Mouse (Mus musculus): ENCODE measurements around the gene Dhx37. TPM values are rescaled to one million over a fixed set of nuclear protein-coding genes. Genes with fewer than 3 reads are reported as not detected.

Gene Dhx37
- 10 to 100 TPM; 13.2 to 14.7 TPM for total RNA-seq (2021)

DNA sequence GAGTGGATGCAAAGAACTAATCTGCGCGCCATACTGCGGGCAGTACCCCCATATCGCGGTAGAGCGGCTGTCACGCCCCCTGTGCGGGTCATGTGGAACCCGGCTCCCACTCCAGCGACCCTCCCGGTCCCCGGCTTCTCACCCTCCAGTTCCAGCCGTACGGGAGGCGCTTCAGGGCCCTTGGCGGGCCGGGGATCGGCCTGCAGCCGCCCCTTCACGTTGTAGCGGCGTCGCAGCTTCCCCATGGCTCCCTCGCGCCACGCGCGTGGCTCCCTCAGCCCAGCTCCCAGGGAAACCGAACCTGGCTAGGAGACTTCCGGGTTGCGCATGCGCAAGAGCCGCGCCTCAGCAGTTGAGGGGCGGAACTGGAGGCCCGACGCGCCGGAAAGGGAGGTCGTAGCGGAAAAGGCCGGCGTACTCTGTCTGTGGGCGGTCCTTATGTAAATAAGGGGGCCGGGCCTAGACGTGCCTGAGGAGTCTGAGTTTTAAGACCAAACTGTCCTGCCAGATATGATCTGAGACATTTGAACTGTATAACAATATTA, at the start of gene Dhx37:
Gene Dhx37 (minus strand): TSS at position 329 of the 545 bp plus-strand sequence.
- intact Hi-C loops (cut with DNase I), result loop anchor here (2.0 kb wide), 1 partner anchor 25 kb away; no protein-coding TSS in a partner anchor
- peak; percentile 93 to 95 for DNase-seq

DNA sequence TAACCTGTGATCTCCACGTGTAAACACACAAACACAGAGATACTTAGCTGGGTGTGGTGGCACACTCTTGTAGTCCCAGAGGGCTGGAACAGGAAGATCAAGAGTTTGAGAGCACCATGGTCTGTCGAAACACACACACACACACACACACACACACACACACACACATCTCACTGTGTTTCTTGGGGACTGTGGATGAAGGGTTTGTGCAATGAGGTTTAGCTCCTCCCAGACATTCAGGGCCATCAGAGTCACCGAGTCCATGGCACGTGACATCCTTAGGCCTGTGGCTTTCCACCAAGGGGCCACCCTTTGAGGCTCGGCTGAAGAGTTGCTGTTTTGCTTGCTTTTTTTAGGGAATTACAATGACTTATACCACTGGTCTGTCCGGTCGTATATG, 48.6 kb upstream of the Dhx37 start:
- DNase-seq, result no peak
- intact Hi-C loops (cut with DNase I), result no loop called here

DNA sequence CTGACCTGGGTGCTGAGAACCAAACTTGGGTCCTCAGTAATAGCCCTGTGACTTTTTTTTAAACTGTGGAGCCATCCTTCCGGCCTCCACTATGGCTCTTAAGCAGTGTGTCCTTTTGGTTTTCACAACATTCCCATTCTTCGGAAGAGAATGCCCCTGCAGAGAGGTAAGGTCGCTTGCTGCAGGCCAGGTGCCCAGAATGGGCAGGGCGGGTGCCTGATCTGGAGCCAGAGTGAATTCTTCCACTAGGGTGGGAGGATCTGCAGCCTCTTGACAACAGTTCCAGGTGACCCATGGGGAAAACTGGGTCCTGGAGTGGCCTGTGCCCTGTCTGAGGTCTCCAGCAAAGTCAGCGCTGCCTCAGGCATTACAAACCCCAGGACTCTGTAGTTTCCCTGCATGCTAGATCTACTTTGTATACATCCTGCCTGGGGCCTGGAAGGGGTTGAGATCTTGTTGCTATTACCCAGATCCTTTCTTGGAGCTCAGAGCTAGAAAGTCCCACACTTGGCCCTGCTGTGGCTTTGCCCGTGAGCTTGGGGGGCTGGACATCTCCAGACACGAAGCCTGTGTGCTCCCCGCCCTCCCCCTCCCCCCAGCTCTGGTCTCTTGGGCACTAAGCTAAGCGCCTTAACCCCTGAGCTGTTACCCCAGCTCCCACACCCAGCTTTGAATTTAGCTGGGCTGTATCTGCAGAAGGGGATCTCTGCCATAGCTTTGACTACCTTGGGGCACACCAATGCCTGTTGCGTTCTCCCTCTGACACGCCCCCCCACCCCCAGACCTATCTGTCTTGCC, 46.7 kb upstream of the Dhx37 start:
- DNase-seq, result no peak
- intact Hi-C loops (cut with DNase I), result no loop called here

DNA sequence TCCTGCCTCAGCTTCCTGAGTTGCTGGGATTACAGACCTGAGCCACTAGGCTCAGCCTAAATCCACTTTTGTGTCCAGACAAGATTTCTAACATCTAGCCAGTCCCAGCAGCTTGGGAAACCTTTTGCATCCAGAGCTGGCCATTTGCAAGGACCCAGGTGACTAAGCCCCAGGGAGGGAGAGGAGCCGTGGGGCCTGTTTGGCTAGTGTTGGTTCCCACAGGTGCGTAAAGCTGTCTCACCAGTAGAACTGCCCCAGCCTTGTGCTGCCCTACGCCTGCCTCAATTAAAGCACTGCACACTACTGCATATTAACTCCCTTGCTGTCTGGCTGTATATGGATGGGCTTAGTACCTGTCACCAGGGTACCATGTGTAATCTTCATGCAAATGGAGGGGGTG, 45.5 kb upstream of the Dhx37 start:
- no peak for DNase-seq
- intact Hi-C loops (cut with DNase I), result no loop called here

DNA sequence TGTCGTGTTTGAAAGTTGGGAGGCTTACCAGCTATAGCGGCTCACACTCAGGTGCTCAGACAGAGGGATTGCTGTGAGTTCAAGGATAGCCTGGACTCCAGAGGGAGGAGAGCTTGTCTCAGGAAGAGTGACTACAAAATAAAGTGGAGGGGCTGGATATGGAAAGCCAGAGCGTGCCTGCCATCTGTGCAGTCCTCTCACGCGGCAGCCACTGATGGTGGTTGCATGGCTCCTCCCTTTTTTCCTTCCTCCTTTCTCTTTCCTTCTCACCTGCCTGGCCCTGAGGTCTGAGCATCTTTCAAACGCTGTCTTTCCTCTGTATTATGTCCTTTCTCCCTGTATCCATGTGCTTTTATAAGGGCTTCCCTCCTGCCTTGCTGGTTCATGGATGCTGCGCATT, 44.1 kb upstream of the Dhx37 start:
- DNase-seq, result no peak
- intact Hi-C loops (cut with DNase I), result no loop called here

DNA sequence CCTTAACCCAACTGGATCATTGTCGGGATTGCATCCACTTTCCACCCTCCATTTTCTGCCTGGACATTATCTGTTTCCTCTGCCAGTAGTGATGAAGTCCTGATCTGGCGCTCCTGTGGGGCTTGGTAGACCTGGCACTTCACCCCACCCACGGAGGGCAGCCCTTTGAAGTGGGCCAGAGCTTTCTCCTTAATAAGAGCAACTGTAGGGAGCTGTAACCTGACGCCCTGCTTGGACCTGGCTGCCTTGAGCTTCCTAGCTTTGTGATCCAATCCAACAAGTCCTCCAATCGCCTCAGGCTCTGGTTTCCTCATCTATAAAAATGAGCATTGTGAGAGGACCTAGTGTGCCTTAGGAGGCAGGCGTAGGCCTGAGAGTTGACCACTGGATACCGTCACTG, 43.6 kb upstream of the Dhx37 start:
- intact Hi-C loops (cut with DNase I), result no loop called here
- DNase-seq, result no peak

DNA sequence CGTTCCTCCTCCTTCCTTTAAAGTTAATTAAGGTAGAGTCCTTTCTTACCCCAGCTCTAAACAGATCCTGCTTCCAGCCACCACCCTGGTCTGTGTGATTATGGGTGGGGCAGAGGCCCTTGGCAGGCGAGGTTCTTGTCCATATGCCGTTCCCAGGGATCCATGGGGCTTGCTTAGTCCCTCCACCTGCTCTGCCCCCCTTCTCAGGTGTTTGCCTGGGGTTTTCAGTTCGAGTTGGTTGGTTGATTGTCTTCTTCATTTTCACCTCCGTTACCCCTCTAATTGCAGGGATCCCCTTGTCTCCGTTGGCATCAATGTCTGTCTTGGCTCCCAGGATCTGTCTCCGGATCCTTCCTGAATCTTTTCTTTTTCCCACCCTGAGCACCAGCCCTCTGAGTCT, 42.9 kb upstream of the Dhx37 start:
- no peak for DNase-seq
- intact Hi-C loops (cut with DNase I), result no loop called here

DNA sequence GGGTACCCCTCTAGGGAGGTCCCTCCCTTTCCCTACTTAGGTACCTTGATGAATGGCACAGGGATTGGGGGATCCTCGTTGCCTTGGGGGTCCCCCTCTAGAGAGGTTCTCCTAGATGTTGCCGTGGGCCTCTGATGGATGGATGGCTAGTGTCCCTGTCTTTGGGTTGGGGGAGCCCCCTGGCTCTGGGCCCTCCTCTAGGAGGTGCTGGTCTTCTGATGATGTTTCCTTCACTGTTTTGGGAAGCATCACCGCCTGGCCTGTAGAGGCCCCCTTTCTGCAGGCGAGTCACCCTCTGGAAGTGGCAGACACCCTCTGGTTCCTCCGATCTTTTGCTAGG, 42.3 kb upstream of the Dhx37 start:
- intact Hi-C loops (cut with DNase I), result no loop called here
- DNase-seq, result peak; percentile 23 to 28

DNA sequence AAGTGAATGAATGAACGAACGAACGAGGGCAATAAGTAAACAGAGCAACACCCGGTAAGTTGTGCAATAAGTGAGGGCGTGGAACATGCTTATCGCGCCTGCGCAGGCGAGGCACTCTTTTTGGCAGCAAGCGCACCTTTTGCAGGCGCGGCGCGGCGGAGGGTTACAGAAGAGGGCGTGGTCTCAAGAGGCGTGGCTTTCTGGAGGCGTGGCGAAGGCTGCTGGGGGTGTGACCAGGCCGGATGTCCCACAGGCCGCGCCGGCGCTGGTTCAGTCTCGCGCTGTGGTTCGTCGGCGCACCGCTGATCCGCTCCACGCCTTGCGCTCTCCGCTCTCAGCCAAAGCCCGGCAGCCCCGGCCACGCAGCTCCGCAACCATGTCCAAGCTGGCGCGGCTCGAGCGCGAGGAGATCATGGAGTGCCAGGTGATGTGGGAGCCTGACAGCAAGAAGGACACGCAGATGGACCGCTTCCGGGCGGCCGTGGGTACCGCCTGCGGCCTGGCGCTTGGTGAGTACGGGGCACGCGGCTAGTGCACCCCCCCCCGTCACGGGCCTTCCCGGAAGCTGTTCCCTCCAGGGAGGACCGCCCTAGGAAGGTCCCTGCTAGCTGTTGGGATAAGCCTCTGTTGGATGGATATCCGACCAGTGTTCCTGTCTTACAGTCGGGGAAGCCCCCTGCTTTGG, 41.8 kb upstream of the Dhx37 start, which contains the start of gene Aacs:
Gene Aacs (plus strand): TSS at position 214 of the 685 bp plus-strand sequence.
- peak; percentile 98 to 99 for DNase-seq
- intact Hi-C loops (cut with DNase I), result loop anchor here (1.0 kb wide), 1 partner anchor 10 kb away; no protein-coding TSS in a partner anchor

DNA sequence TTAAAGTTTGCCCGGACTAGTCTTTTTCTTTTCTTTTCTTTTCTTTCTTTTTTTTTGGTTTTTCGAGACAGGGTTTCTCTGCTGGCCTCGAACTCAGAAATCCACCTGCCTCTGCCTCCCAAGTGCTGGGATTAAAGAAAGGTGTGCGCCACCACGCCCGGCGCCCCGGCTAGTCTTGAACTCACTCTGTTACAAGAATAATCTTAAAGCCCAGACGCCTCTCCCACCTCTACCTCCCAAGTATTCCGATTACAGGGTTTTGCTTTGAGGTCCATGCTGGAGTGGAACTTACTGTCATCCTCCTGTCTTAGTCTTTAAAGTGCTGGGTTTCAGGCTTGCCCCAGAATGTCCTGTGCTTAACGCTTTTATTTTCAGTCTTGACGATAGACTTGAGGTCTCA, 41.1 kb upstream of the Dhx37 start:
- intact Hi-C loops (cut with DNase I), result loop anchor here (1.0 kb wide), 1 partner anchor 10 kb away; no protein-coding TSS in a partner anchor
- DNase-seq, result no peak

DNA sequence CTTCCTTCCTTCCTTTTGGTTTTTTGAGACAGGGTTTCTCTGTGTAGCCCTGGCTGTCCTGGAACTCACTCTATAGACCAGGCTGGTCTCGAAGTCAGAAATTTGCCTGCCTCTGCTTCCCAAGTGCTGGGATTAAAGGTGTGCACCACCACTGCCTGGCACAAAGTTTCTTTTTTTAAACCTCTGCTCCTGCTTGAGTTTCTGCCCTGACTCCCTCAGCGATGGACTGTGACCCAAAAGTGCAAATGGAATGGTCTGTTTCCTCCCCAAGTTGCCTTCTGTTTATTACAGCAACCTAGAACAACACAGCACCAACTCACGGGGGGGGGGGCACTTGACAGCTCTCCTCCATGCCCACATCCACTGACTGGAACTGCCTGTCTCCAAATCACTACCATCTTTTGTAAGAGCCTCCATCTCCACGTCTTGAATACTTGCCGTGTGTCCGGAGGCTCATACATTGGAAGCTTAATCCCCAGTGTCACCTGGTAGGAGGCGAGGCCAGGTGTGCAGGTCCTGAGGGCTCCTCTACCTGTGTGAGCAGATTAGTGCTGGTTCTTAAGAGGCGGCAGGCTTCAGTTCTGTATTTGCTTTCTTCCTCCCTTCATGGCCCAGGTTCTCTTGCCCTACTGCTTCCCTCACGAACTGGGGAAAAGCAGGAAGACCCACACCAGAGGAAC, 39.0 kb upstream of the Dhx37 start:
- intact Hi-C loops (cut with DNase I), result no loop called here

DNA sequence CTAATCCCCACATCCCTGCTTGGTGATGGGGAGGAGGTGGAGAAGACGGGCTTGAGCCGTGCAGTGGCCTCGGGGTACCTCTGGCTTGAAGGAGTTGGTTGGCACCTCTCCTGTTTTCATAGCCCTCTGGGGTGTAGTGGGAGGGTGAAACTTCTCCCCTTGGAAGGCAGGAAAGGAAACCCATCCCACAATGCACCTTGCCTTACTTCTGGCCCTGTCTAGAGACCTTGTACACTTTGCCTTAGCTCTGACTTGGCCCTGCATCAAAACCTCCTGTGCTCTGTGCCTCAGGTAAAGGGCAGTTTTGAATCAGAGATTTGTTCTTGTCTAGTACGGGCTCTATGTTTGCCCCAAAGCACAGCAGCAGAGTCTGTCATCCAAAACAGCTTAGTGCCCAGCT, 36.8 kb upstream of the Dhx37 start:
- intact Hi-C loops (cut with DNase I), result no loop called here

More for the DNA sequence above, 39.0 kb upstream of the Dhx37 start:
- no peak for DNase-seq

DNA sequence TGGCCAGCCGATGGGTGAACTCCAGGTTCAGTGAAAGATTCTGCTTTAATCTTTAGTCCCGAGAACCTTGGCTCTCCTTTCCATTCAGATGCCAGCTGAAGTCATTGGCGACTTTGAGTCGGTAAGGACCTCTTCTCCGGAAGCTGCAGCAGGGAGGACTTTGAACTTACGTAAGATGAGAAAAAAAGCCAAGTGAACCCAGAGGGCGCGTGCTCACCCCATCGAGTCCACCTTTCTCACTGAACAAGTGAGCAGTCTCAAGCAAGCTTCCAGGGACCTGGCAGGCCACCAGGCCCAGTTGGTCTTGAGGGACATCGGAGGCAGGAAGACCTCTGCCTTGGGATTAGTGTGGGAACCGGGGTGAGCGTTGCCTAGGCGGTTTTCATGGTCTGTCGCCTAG, 33.3 kb upstream of the Dhx37 start:
- intact Hi-C loops (cut with DNase I), result no loop called here
- DNase-seq, result no peak

More for the DNA sequence above, 36.8 kb upstream of the Dhx37 start:
- DNase-seq, result no peak

DNA sequence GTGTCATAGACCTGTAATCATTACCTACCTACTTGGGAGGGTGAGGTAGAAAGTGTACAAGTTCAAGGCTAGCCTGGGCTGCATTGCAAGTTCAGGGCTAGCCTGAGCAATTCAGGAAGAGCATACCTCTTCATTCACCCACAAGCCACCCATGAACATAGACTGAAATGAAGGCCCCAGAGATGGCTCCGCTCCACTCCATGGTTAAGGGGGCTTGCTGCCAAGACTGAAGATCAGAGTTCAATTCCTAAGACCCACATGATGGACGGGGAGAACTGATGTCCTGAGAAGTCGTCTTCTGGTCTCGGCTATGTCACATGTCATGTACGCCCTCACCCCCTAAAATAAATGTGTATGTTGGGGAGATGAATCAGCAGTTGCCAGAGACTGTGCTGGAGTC, 32.6 kb upstream of the Dhx37 start:
- intact Hi-C loops (cut with DNase I), result no loop called here
- DNase-seq, result no peak

DNA sequence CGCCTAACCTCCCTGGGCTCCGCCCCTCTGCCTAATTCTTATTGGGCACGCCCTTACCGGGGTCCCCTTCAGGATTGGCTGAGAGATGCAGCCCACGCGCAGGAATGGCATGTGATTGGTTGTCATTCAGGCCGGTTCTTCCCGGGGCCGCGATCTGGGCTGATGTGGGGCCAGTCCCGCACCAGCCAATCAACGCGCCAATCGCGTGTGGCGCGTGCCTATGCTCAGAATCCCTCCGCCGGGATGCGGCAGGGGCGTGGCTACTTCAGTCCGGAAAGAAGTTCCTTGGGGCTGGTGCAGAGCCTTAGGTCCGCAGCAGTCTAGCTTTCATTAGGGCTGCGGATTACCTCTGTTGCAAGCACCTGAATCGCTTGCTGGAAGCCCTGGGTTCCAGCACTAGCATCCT, 31.8 kb upstream of the Dhx37 start:
- DNase-seq, result peak; percentile 95
- intact Hi-C loops (cut with DNase I), result loop anchor here (1.0 kb wide), 1 partner anchor 10 kb away; the partner anchor contains the start of gene Aacs

DNA sequence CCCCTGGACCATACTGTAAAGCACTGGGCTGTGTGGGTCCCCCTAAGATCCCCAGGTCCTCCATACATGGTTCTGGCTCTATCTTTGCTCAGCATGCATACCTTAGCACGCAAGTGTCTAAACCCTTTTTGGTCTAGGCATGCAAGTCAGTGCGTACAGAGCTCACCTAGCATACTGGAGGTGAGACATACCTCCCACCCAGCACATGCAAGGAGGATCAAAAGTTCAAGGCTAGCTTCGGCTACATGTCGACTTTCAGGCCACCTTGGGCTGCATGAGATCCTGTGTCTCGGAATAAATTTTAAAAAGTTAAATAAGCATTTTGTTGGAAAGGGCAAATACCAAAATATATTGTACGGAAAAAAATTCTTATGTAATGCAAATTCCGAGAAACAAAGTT, 31.3 kb upstream of the Dhx37 start:
- intact Hi-C loops (cut with DNase I), result loop anchor here (1.0 kb wide), 1 partner anchor 10 kb away; the partner anchor contains the start of gene Aacs
- no peak for DNase-seq

DNA sequence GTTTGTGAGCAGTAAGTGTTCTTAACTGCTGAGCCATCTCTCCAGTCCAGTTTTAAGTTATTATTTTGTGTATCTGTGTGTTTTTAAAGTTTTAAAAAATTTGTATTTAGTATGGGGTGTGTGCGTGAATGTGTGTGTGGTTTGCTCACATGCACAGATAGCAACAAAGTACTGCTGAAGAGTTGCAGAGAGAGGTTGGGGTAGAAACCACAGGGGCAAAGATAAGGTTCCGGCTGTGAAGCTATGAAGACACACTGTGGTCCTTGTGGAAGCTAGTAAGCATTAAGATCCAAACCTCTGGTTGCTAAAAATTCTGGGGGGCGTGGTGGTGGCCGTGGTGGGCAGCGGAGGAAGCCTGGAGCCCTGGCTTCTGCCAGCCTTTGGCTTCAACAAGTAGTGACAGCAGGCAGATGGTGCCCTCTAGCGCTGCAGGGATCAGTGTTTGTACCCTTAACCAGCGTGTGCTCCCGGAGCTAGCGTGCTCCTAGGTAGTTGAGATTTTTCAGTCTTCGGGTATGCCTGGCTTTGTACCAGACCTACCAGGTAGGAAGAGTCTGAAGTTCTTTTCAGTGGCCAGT, 28.0 kb upstream of the Dhx37 start:
- peak; percentile 68 to 73 for DNase-seq
- intact Hi-C loops (cut with DNase I), result loop anchor here (2.0 kb wide), 1 partner anchor 49 kb away; no protein-coding TSS in a partner anchor

DNA sequence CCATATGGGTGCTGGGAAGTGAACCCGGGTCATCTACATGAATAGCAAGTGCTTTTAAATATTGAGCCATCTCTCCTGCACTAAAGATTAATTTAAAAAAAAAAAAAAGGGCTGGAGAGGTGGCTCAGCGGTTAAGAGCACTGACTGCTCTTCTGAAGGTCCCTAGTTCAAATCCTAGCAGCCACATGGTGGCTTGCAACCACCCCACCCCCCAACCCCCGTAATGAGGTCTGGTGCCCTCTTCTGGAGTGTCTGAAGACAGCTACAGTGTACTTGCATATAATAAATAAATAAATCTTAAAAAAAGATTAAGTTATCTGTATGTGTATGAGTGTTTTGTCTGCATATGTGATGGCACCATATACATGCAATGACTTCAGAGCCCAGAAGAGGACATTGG, 26.7 kb upstream of the Dhx37 start:
- intact Hi-C loops (cut with DNase I), result no loop called here
- DNase-seq, result no peak

DNA sequence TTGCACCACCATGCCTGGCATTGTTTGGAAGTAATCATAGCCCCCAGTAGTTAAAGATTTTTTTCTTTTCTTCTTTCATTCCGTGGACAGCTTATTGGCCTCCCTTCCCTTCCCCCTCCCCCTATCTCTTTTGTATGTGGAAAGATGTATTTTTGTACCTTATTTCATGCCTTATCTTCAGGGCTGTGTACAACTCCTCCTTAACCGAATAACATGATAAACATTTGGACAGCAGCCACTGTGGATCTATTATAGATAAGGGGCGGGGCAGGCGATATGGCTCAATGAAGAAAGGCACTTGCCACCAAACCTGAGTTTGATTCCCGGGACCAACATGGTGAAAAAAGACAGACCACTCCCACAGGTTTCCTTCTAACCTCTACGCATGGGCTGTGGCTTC, 23.6 kb upstream of the Dhx37 start:
- DNase-seq, result no peak
- intact Hi-C loops (cut with DNase I), result no loop called here

DNA sequence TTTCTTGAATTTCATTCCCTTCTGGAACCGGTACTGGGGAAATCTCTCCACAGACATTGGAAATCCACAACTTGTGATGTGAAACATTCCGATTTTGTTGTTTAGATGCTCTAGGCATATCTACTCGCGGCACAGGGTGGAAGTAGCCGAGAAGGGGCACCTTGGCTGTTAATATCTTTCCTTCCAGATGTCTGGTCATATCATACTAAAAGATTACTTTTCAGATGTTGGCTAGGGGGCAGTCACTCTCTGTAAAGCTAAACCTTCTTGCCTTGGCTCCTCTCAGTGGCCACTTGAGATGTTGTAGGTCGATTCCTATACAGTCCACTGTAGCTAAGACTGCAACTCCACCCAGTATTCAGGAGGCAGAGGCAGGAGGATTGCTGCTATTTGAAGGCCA, 22.2 kb upstream of the Dhx37 start:
- no peak for DNase-seq
- intact Hi-C loops (cut with DNase I), result no loop called here

DNA sequence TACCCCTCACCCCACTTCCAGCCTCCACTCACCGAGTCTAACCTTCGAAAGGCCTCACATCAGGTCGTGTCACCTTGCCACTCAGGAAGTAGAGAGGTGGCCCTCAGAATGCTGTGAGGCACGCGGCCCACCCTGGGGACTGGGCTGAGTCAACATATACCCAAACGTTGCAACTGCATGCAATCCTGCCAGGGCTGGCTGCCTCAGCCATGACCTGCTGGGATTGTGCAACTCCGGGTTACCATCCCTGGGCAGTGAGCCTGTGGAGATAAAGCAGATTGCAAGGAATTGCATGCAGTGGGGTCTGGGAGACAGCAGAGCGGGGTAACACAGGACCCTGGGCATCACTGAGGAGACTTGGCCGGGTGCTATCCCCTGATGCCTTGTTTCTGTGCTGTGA, 18.7 kb upstream of the Dhx37 start:
- no peak for DNase-seq
- intact Hi-C loops (cut with DNase I), result no loop called here

All from heart, postnatal 10 days (tissue).